Mouse (Mus musculus) forebrain, embryonic 16.5 days (tissue): ENCODE results near the gene Olfr1359. TPM values are rescaled to one million over a fixed set of nuclear protein-coding genes. Genes with fewer than 3 reads are reported as not detected.

ENCODE experiments used
- ATAC-seq: fragments of 200-750 bp; cut with Nextera tagmentation; 2 replicates; pipeline ENCODE4 v1.8.0; 2017; ENCODE audit warnings: mild to moderate bottlenecking, moderate library complexity
- H3K27ac ChIP-seq: fragments of 300-500 bp; sonication (generic); 2 replicates; pipeline ENCODE4 v1.5.1; 2014; ENCODE audit warnings: low read length, control low read depth
- H3K27me3 ChIP-seq: fragments of 300-500 bp; sonication (generic); replicated peaks from 2 replicates; pipeline ENCODE4 v1.6.1; 2014; ENCODE audit warnings: low read length; ENCODE audit not compliant: control insufficient read depth, insufficient read depth
- H3K36me3 ChIP-seq: fragments of 300-500 bp; sonication (generic); 2 replicates; pipeline ENCODE4 v1.6.1; 2014; ENCODE audit not compliant: control insufficient read depth, insufficient read depth
- H3K4me1 ChIP-seq: fragments of 300-500 bp; sonication (generic); replicated peaks from 2 replicates; pipeline ENCODE4 v1.6.1; 2014; ENCODE audit warnings: low read length; ENCODE audit not compliant: control insufficient read depth, insufficient read depth
- H3K4me2 ChIP-seq: fragments of 300-500 bp; sonication (generic); 2 replicates; pipeline ENCODE4 v1.6.1; 2014; ENCODE audit warnings: mild to moderate bottlenecking, low read length, control low read depth
- H3K4me3 ChIP-seq: fragments of 300-500 bp; sonication (generic); replicated peaks from 2 replicates; pipeline ENCODE4 v1.5.1; 2014; ENCODE audit warnings: mild to moderate bottlenecking, low read length, control low read depth
- H3K9ac ChIP-seq: fragments of 300-500 bp; sonication (generic); replicated peaks from 2 replicates; pipeline ENCODE4 v1.6.1; 2014; ENCODE audit warnings: low read depth, low read length, control low read depth
- H3K9me3 ChIP-seq: fragments of 300-500 bp; sonication (generic); 2 replicates; pipeline ENCODE4 v1.6.1; 2016; ENCODE audit warnings: low read length; ENCODE audit not compliant: control insufficient read depth
- WGBS: fragments of 180-500 bp; shearing (Covaris S2); extraction: QIAGEN DNeasy Blood & Tissue Kit; methylation state at CpG from one replicate; pipeline ENCODE4 v1.1.7; 2014; 5-methylcytosine and 5-hydroxymethylcytosine counted together
- polyA plus RNA-seq: library from polyadenylated mRNA; unstranded; fragments of >200 nt; fragmentation: Nextera tagmentation; extraction: Ambion mirVana; gene quantifications from 2 replicates; pipeline ENCODE4 v1.2.1, GENCODE M21; 2015

The Olfr1359 gene
- not detected in 2 replicates for polyA plus RNA-seq

DNA sequence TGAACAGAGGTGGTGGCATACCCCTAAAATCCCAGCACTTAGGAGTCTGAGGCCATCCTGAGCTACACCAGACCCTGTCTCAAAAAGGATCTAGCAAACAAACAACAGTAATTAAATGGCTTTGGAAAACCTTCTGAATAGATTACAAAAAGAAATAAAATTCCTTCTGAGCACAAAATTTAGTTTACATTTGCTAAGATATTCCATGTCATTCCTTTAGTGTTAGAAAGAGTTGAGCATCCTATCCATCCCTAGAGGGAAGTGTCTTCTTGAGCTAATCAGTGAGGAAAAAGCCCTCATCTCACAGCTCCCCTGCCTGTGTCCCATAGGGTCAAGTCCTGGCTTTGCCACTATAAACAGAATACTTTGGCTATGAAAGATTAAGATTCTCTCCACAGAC lies at the start of gene Olfr1359:
Gene Olfr1359 (plus strand): TSS at position 301 of the 400 bp plus-strand sequence.
- Histone ChIP-seq H3K36me3 (no peaks in the 10 kb centered on the region), H3K4me3 (no peak within 1 kb of the TSS), H3K9me3 (no peaks in the 10 kb centered on the region), H3K9ac (no peak within 1 kb of the TSS), H3K27me3 (no peaks in the 10 kb centered on the region), H3K4me1 (no peaks in the 10 kb centered on the region), H3K4me2 (no peak within 1 kb of the TSS), H3K27ac (no peak within 1 kb of the TSS)
- ATAC-seq, result no peak

DNA sequence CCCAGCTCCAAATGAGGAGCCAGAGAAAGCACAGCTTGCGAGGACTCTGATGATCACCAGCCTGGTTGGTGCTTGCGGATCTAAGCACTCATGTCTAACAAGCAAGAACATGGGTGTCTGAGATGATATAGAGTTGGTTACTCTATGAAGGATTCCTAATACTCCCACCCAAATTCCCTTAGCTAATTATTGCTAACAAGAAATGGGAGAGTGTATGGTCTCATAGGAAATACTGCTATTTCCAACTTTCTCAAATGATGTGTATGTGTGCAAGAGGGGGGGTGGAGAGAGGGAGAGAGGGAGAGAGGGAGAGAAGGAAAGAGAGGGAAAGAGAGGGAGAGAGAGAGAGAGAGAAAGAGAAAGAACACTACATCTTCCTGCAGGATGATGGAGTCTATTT lies 34.6 kb upstream of the Olfr1359 start, which contains the start of gene Olfr1361:
Gene Olfr1361 (minus strand): TSS at position 101 of the 400 bp plus-strand sequence.
- no peaks in the 10 kb centered on the region for H3K27me3 ChIP-seq
- H3K36me3 ChIP-seq, result no peaks in the 10 kb centered on the region
- H3K9ac ChIP-seq, result no peak within 1 kb of the TSS
- H3K4me2 ChIP-seq, result no peak within 1 kb of the TSS
- ATAC-seq, result no peak
- no peak within 1 kb of the TSS for H3K27ac ChIP-seq
- no peaks in the 10 kb centered on the region for H3K9me3 ChIP-seq
- H3K4me1 ChIP-seq, result no peaks in the 10 kb centered on the region
- 80% methylated on average over 2 of the region's 2 CpGs for WGBS
- H3K4me3 ChIP-seq, result no peak within 1 kb of the TSS

DNA sequence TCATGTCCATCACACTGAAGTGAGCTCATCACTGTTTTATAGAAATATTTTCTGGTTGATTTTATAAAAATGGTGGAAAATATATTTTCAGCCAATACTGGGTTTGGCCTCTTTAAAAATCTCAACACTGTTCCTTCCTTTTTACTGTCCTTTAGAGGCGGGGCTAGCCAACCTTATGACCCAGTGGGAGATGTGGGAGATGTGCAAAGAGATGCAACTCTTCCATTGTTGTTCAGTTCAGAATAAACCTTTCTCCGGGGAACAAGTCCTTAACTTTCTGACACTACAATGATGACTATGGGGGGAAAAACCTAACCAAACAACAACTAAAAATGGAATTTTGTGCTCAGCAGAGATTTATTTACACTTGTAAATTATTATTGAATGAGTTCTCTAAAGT lies 20.6 kb upstream of the Olfr1359 start, which contains the start of gene Olfr1360:
Gene Olfr1360 (minus strand): TSS at position 101 of the 400 bp plus-strand sequence.
- ATAC-seq, result no peak
- Histone ChIP-seq H3K36me3 (no peaks in the 10 kb centered on the region), H3K4me1 (no peaks in the 10 kb centered on the region), H3K27me3 (no peaks in the 10 kb centered on the region), H3K4me3 (no peak within 1 kb of the TSS), H3K9me3 (no peaks in the 10 kb centered on the region), H3K9ac (no peak within 1 kb of the TSS), H3K4me2 (no peak within 1 kb of the TSS), H3K27ac (no peak within 1 kb of the TSS)
- 85% methylated on average over 2 of the region's 2 CpGs for WGBS

DNA sequence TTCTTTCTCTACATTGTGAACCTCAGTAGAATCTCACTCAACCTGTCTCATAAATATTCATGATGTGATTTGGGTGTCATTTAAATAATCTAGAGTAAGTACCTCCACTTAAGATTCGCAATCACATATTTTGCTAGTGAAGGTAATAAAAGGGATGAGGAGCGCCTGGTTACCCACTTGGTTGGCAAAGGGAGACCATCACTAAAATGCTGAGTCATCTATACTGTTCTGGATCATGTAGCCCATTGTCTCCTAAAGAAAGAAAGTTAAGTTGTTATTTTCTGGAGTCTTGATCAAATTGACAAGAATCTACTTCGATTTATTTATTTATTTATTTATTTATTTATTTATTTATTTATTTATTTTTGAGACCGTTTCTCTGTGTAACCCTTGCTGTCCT lies 8.8 kb downstream of the Olfr1359 start:
- Histone ChIP-seq H3K9me3 (no peaks in the 10 kb centered on the region), H3K9ac (no peak overlapping the region), H3K4me3 (no peak overlapping the region), H3K27me3 (no peaks in the 10 kb centered on the region), H3K36me3 (no peaks in the 10 kb centered on the region), H3K4me1 (0 out of 2 replicates have a peak, but pooled peaks cover 3% of the 10 kb centered on the region), H3K4me2 (no peak overlapping the region), H3K27ac (no peak overlapping the region)
- WGBS, result 77% methylated on average over 4 of the region's 4 CpGs
- ATAC-seq, result no peak

DNA sequence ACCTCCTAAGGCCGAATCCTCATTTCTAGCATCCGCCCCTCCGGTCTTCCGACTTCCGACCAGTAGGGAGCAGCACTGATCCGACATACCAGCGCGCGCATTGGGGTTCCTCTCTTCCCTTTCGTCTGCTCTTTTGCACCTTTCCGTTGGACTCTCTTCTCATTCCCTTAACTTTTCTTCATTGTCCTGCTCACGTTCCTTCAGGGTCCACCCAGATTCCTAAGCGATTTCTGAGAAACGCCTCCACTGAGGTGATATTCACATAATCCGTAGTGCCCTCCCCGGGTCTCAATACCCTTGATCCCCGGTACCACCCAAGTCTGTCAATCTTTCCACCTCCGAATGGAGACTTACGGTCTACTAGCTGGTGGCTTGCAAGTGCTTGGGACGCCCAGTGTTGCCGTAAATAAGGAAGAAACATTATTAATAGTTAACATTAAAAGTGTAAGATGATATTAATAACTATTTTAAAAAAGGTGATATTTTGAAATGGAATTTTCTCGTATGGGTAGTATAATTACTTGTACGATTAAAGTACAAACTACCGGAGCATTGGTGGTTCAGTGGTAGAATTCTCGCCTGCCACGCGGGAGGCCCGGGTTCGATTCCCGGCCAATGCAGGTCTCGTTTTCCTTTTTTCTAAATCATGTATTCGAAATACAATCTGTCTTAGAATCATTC lies 12.3 kb downstream of the Olfr1359 start:
- H3K27me3 ChIP-seq, result no peaks in the 10 kb centered on the region
- H3K4me1 ChIP-seq, result peaks cover 7% of the 10 kb centered on the region
- no peaks in the 10 kb centered on the region for H3K9me3 ChIP-seq
- peak overlapping the region; percentile 58 for H3K9ac ChIP-seq
- H3K36me3 ChIP-seq, result no peaks in the 10 kb centered on the region
- peak overlapping the region; percentile 84 for H3K27ac ChIP-seq
- WGBS, result under 1% methylated on average over 32 of the region's 32 CpGs
- peak; percentile 85 for ATAC-seq
- peak overlapping the region; percentile 50 for H3K4me2 ChIP-seq
- peak overlapping the region; percentile 78 for H3K4me3 ChIP-seq

DNA sequence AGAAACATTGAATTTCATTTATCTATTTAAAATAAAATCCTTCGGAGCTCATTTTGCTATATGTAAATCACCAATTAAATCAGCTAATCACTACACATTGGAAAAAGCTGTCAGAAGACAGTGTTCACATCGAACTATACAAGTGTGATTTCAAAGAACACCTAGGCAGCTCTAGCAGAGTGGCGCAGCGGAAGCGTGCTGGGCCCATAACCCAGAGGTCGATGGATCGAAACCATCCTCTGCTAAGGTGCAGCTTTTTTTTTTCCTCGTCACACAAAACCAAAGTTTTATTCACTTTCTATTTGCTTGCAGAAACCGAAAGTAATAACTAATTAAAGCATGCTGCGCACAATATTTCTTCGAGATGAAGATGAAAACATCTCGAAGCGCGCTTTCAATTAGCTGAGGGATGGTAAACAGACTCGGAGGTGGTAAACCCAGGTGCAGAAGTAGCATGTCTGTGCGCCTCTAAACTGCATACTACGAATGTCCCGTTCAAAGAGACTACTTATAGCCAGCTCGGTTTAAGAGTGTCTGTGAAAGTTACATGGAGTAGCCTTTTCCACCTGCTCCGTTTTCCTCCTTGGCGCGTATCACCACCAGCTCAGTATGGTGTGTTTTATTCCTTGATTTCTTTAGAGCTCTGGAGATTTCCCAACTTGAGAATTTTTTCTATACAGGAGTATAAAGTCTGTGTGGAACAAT lies 13.1 kb downstream of the Olfr1359 start:
- Histone ChIP-seq H3K9me3 (no peaks in the 10 kb centered on the region), H3K4me2 (peak overlapping the region; percentile 72), H3K9ac (peak overlapping the region; percentile 41), H3K27me3 (no peaks in the 10 kb centered on the region), H3K4me1 (peaks cover 11% of the 10 kb centered on the region), H3K36me3 (no peaks in the 10 kb centered on the region), H3K4me3 (peak overlapping the region; percentile 50), H3K27ac (no peak overlapping the region)
- WGBS, result 2% methylated on average over 22 of the region's 22 CpGs
- ATAC-seq, result peak; percentile 85

DNA sequence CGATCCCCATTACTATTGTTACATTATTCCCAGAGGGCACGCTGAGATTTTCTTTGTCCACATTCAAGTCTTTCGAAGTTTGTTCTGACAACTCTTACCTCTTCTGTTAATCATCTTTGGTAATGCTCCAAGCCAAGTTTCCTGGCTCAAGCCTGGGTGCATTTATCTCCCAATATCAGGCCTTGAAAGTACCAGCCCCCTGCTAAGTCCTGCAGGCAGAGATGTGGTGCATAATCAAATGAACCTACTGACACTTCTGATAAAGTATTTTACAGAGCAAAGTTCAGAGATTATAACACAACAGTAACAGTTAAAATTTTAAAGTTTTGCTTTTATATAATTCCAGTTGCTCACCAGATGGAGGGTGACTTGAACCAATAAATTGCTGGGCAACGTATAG lies 13.8 kb downstream of the Olfr1359 start:
- Histone ChIP-seq H3K4me1 (peaks cover 11% of the 10 kb centered on the region), H3K9me3 (no peaks in the 10 kb centered on the region), H3K27me3 (no peaks in the 10 kb centered on the region), H3K9ac (no peak overlapping the region), H3K4me2 (peak overlapping the region; percentile 72), H3K27ac (no peak overlapping the region), H3K36me3 (no peaks in the 10 kb centered on the region), H3K4me3 (peak overlapping the region; percentile 50)
- ATAC-seq, result no peak
- WGBS, result 17% methylated on average over 4 of the region's 4 CpGs

DNA sequence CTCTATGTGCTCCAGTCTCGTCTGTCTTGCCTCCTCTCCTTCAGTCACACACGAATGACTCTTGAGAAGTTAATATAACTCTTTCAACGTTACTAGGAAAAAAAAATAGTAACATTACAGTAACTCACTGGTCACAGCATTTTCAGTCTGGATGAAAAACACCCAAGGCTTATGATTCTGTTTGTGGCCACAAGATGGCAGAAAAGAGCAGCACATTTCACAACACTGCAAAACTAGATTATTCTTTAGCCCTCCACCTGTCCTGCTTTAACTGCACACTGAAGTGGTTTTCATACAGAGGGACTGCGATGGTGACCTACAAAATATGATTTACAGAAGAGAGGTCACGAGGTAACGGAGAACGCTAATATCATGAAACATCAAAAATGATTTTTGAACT lies 16.8 kb downstream of the Olfr1359 start:
- peaks cover 23% of the 10 kb centered on the region for H3K4me1 ChIP-seq
- no peak for ATAC-seq
- no peaks in the 10 kb centered on the region for H3K36me3 ChIP-seq
- H3K9me3 ChIP-seq, result no peaks in the 10 kb centered on the region
- under 1% methylated on average over 7 of the region's 7 CpGs for WGBS
- peak overlapping the region; percentile 55; the same call in 1 of the 2 replicates for H3K9ac ChIP-seq
- peak overlapping the region; percentile 79; the same call in 1 of the 2 replicates for H3K27ac ChIP-seq
- peak overlapping the region; percentile 70 for H3K4me2 ChIP-seq
- H3K27me3 ChIP-seq, result no peaks in the 10 kb centered on the region
- H3K4me3 ChIP-seq, result peak overlapping the region; percentile 42

DNA sequence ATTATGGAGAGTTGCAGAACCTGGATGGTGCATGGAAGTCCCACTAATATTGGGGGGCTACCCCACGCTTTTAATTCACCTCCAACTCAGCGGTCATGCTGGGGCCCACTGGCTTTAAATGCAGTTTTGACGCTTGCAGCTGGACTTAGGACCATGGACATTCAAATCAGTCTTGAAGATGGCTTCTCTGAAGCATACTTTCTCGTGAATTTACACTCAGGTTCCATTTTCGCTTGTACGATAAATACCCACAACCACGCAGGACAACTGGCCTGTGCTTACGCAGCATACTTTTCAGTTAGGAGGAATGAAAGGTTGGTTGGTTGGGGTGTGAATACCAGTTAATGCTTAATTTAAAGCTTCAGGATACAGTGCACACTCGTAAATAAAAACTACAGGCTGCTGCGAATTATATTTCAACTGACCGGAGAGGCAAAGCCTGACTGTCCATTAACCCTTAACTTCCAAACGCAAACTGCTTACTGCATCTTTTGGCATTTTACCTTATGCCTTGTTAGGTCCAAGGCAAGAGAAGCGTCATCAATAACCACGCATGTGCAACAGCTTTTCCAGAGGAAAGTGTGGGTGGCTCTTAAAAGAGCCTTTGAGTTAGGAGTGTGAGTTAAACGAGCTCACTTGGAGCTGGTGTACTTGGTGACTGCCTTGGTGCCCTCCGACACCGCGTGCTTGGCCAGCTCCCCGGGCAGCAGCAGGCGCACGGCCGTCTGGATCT lies 17.4 kb downstream of the Olfr1359 start:
- Histone ChIP-seq H3K9ac (peak overlapping the region; percentile 55), H3K4me1 (peaks cover 23% of the 10 kb centered on the region), H3K4me3 (peak overlapping the region; percentile 42), H3K36me3 (no peaks in the 10 kb centered on the region), H3K27me3 (no peaks in the 10 kb centered on the region), H3K9me3 (no peaks in the 10 kb centered on the region), H3K27ac (peak overlapping the region; percentile 79), H3K4me2 (peak overlapping the region; percentile 70)
- ATAC-seq, result no peak
- WGBS, result under 1% methylated on average over 22 of the region's 22 CpGs
